Mouse (Mus musculus) hindbrain, embryonic 13.5 days (tissue): Measurements from ENCODE around the gene Gsn. TPM values are rescaled to one million over a fixed set of nuclear protein-coding genes. Genes with fewer than 3 reads are reported as not detected.

Experiments used
- ATAC-seq: fragments of 200-750 bp; cut with Nextera tagmentation; 2 replicates; pipeline ENCODE4 v1.8.0; 2017; ENCODE audit warnings: moderate TSS enrichment; ENCODE audit not compliant: low FRiP score
- H3K27ac ChIP-seq: fragments of 300-500 bp; sonication (generic); 2 replicates; pipeline ENCODE4 v1.5.1; 2015; ENCODE audit warnings: inconsistent platforms, mild to moderate bottlenecking, moderate library complexity
- H3K27me3 ChIP-seq: fragments of 300-500 bp; sonication (generic); 2 replicates; pipeline ENCODE4 v1.6.1; 2015; ENCODE audit warnings: mild to moderate bottlenecking, inconsistent platforms
- H3K36me3 ChIP-seq: fragments of 300-500 bp; sonication (generic); 2 replicates; pipeline ENCODE4 v1.6.1; 2015; ENCODE audit warnings: mild to moderate bottlenecking, inconsistent platforms
- H3K4me1 ChIP-seq: fragments of 300-500 bp; sonication (generic); replicated peaks from 2 replicates; pipeline ENCODE4 v1.6.1; 2015; ENCODE audit warnings: inconsistent platforms
- H3K4me2 ChIP-seq: fragments of 300-500 bp; sonication (generic); 2 replicates; pipeline ENCODE4 v1.6.1; 2015; ENCODE audit warnings: inconsistent platforms, mild to moderate bottlenecking, moderate library complexity
- H3K4me3 ChIP-seq: fragments of 300-500 bp; sonication (generic); 2 replicates; pipeline ENCODE4 v1.5.1; 2015; ENCODE audit warnings: mild to moderate bottlenecking, inconsistent platforms
- H3K9ac ChIP-seq: fragments of 300-500 bp; sonication (generic); 2 replicates; pipeline ENCODE4 v1.6.1; 2015; ENCODE audit warnings: mild to moderate bottlenecking, inconsistent platforms
- H3K9me3 ChIP-seq: fragments of 300-500 bp; sonication (generic); 2 replicates; pipeline ENCODE4 v1.6.1; 2016; ENCODE audit warnings: inconsistent platforms
- WGBS: fragments of 180-500 bp; shearing (Covaris S2); methylation state at CpG from one replicate; pipeline ENCODE4 v1.1.7; 2015; 5-methylcytosine and 5-hydroxymethylcytosine counted together
- polyA plus RNA-seq: library from polyadenylated mRNA; unstranded; fragments of >200 nt; fragmentation: Nextera tagmentation; extraction: Ambion mirVana; gene quantifications from 2 replicates; pipeline ENCODE4 v1.2.1, GENCODE M21; 2015

Gsn gene
- polyA plus RNA-seq, 1 experiment from 2014 or later: 27.4 TPM

GRCm38 (mm10) chr2:35288758-35289635, 32.8 kb downstream of the Gsn start:
- 0 out of 2 replicates have a peak, but pooled peaks cover 7% of the 10 kb centered on the region for H3K27me3 ChIP-seq
- 43% methylated on average over 13 of the region's 13 CpGs for WGBS
- H3K4me1 ChIP-seq: no peaks in the 10 kb centered on the region
- no peak overlapping the region for H3K27ac ChIP-seq
- no peaks in the 10 kb centered on the region for H3K36me3 ChIP-seq
- no peaks in the 10 kb centered on the region for H3K9me3 ChIP-seq
- no peak overlapping the region for H3K4me3 ChIP-seq
- peak; percentile 37 for ATAC-seq
- no peak overlapping the region for H3K4me2 ChIP-seq
- no peak overlapping the region for H3K9ac ChIP-seq

- H3K36me3 ChIP-seq: no peaks in the 10 kb centered on the region
- no peaks in the 10 kb centered on the region for H3K4me1 ChIP-seq
- 17% methylated on average over 3 of the region's 3 CpGs for WGBS
- H3K4me3 ChIP-seq: no peak overlapping the region
- H3K27me3 ChIP-seq: peaks cover 4% of the 10 kb centered on the region; the same call in 1 of the 2 replicates
- no peak overlapping the region for H3K27ac ChIP-seq
- H3K9me3 ChIP-seq: no peaks in the 10 kb centered on the region
- ATAC-seq: no peak
- H3K4me2 ChIP-seq: no peak overlapping the region
- H3K9ac ChIP-seq: no peak overlapping the region
Observed at GRCm38 (mm10) chr2:35291856-35292255, 35.7 kb downstream of the Gsn start.

GRCm38 (mm10) chr2:35292700-35293099, 36.5 kb downstream of the Gsn start:
- WGBS: 69% methylated on average over 3 of the region's 3 CpGs
- H3K27me3 ChIP-seq: peaks cover 4% of the 10 kb centered on the region; the same call in 1 of the 2 replicates
- ATAC-seq: no peak
- H3K36me3 ChIP-seq: no peaks in the 10 kb centered on the region
- no peak overlapping the region for H3K27ac ChIP-seq
- H3K9me3 ChIP-seq: no peaks in the 10 kb centered on the region
- no peak overlapping the region for H3K4me2 ChIP-seq
- H3K9ac ChIP-seq: no peak overlapping the region
- H3K4me1 ChIP-seq: no peaks in the 10 kb centered on the region
- H3K4me3 ChIP-seq: no peak overlapping the region

- ATAC-seq: no peak
- Histone ChIP-seq H3K27ac (no peak overlapping the region), H3K36me3 (no peaks in the 10 kb centered on the region), H3K4me1 (no peaks in the 10 kb centered on the region), H3K4me3 (no peak overlapping the region), H3K27me3 (peaks cover 4% of the 10 kb centered on the region; the same call in 1 of the 2 replicates), H3K9me3 (no peaks in the 10 kb centered on the region), H3K4me2 (no peak overlapping the region), H3K9ac (no peak overlapping the region)
- 96% methylated on average over 8 of the region's 8 CpGs for WGBS
Observed at GRCm38 (mm10) chr2:35293291-35293690, 37.1 kb downstream of the Gsn start.

GRCm38 (mm10) chr2:35297703-35298332, 41.6 kb downstream of the Gsn start:
- no peak overlapping the region for H3K4me2 ChIP-seq
- peak; percentile 47; the same call in 1 of the 2 replicates for ATAC-seq
- H3K36me3 ChIP-seq: no peaks in the 10 kb centered on the region
- no peak overlapping the region for H3K9ac ChIP-seq
- 30% methylated on average over 15 of the region's 15 CpGs for WGBS
- no peak overlapping the region for H3K27ac ChIP-seq
- peaks cover 4% of the 10 kb centered on the region; the same call in 1 of the 2 replicates for H3K27me3 ChIP-seq
- H3K4me3 ChIP-seq: no peak overlapping the region
- H3K4me1 ChIP-seq: no peaks in the 10 kb centered on the region
- no peaks in the 10 kb centered on the region for H3K9me3 ChIP-seq

- Histone ChIP-seq H3K9me3 (no peaks in the 10 kb centered on the region), H3K27me3 (peaks cover 4% of the 10 kb centered on the region; the same call in 1 of the 2 replicates), H3K4me1 (no peaks in the 10 kb centered on the region), H3K4me2 (no peak overlapping the region), H3K36me3 (no peaks in the 10 kb centered on the region), H3K9ac (no peak overlapping the region), H3K4me3 (no peak overlapping the region), H3K27ac (no peak overlapping the region)
- WGBS: 93% methylated on average over 2 of the region's 2 CpGs
- no peak for ATAC-seq
Observed at GRCm38 (mm10) chr2:35299437-35299836, 43.3 kb downstream of the Gsn start.

- ATAC-seq: no peak
- no peaks in the 10 kb centered on the region for H3K4me1 ChIP-seq
- no peak overlapping the region for H3K4me3 ChIP-seq
- no peaks in the 10 kb centered on the region for H3K9me3 ChIP-seq
- H3K36me3 ChIP-seq: no peaks in the 10 kb centered on the region
- 86% methylated on average over 13 of the region's 13 CpGs for WGBS
- no peak overlapping the region for H3K9ac ChIP-seq
- H3K4me2 ChIP-seq: no peak overlapping the region
- H3K27me3 ChIP-seq: no peaks in the 10 kb centered on the region
- no peak overlapping the region for H3K27ac ChIP-seq
Observed at GRCm38 (mm10) chr2:35302049-35302885, 46.1 kb downstream of the Gsn start.

- WGBS: 77% methylated on average over 1 of the region's 1 CpGs
- Histone ChIP-seq H3K4me2 (no peak overlapping the region), H3K27ac (no peak overlapping the region), H3K9ac (no peak overlapping the region), H3K4me3 (no peak overlapping the region), H3K27me3 (no peaks in the 10 kb centered on the region), H3K4me1 (no peaks in the 10 kb centered on the region), H3K9me3 (0 out of 2 replicates have a peak, but pooled peaks cover 4% of the 10 kb centered on the region), H3K36me3 (no peaks in the 10 kb centered on the region)
- no peak for ATAC-seq
Observed at GRCm38 (mm10) chr2:35308166-35308565, 52.0 kb downstream of the Gsn start.

- H3K27me3 ChIP-seq: no peaks in the 10 kb centered on the region
- no peak for ATAC-seq
- no peak overlapping the region for H3K9ac ChIP-seq
- H3K36me3 ChIP-seq: no peaks in the 10 kb centered on the region
- WGBS: 84% methylated on average over 4 of the region's 4 CpGs
- H3K4me3 ChIP-seq: no peak overlapping the region
- no peaks in the 10 kb centered on the region for H3K4me1 ChIP-seq
- 0 out of 2 replicates have a peak, but pooled peaks cover 4% of the 10 kb centered on the region for H3K9me3 ChIP-seq
- no peak overlapping the region for H3K4me2 ChIP-seq
- H3K27ac ChIP-seq: no peak overlapping the region
Observed at GRCm38 (mm10) chr2:35309906-35310493, 53.8 kb downstream of the Gsn start.

- Histone ChIP-seq H3K4me2 (no peak overlapping the region), H3K9ac (no peak overlapping the region), H3K9me3 (0 out of 2 replicates have a peak, but pooled peaks cover 4% of the 10 kb centered on the region), H3K36me3 (no peaks in the 10 kb centered on the region), H3K4me1 (peaks cover 4% of the 10 kb centered on the region; the same call in 1 of the 2 replicates), H3K27ac (no peak overlapping the region), H3K27me3 (no peaks in the 10 kb centered on the region), H3K4me3 (no peak overlapping the region)
- no peak for ATAC-seq
- WGBS: 42% methylated on average over 3 of the region's 3 CpGs
Observed at GRCm38 (mm10) chr2:35314300-35314699, 58.1 kb downstream of the Gsn start.

- Histone ChIP-seq H3K4me1 (peaks cover 27% of the 10 kb centered on the region), H3K36me3 (no peaks in the 10 kb centered on the region), H3K27ac (no peak overlapping the region), H3K4me2 (no peak overlapping the region), H3K9ac (no peak overlapping the region), H3K9me3 (no peaks in the 10 kb centered on the region), H3K4me3 (no peak overlapping the region), H3K27me3 (no peaks in the 10 kb centered on the region)
- WGBS: 88% methylated on average over 4 of the region's 4 CpGs
- no peak for ATAC-seq
Observed at GRCm38 (mm10) chr2:35317604-35318003, 61.4 kb downstream of the Gsn start.
